Mouse (Mus musculus) lung, postnatal 14 days (tissue): Measurements from ENCODE around the gene Eif2b4.
A peak's percentile ranks its signal among the peaks of the same experiment; 100 is the strongest.
"Not testable (repeated sequence)": the region's sequence is repeated elsewhere in the genome, so short reads cannot be mapped to it uniquely, and the experiment has no call there.

Experiments
- DNase-seq: peaks from one replicate; pipeline ENCODE4 v3.0.0; 2021

Eif2b4 gene

GRCm38 (mm10) chr5:31192939-31193630, at the start of gene Eif2b4, which contains the start of gene Snx17:
TSS of gene Eif2b4 (minus strand) at chr5:31193430.
TSS of gene Snx17 (plus strand) at chr5:31193227.
- peak; percentile 99 for DNase-seq

GRCm38 (mm10) chr5:31242191-31242590, 49.0 kb upstream of the Eif2b4 start:
- no peak for DNase-seq

GRCm38 (mm10) chr5:31241522-31242034, 48.3 kb upstream of the Eif2b4 start:
- no peak for DNase-seq

- DNase-seq: peak; percentile 95
These were observed 47.6 kb upstream of the Eif2b4 start, which contains the start of the genes Nrbp1 and Gm9970 for GRCm38 (mm10) chr5:31240637-31241521. TSS of gene Nrbp1 (plus strand) at chr5:31240864. TSS of gene Gm9970 (minus strand) at chr5:31241232.

- no peak for DNase-seq
These were observed 33.4 kb upstream of the Eif2b4 start for GRCm38 (mm10) chr5:31226641-31227040.

- DNase-seq: no peak
These were observed 29.5 kb upstream of the Eif2b4 start for GRCm38 (mm10) chr5:31222696-31223095.

- DNase-seq: no peak
These were observed 28.2 kb upstream of the Eif2b4 start for GRCm38 (mm10) chr5:31221304-31221945.

- peak; percentile 99 for DNase-seq
These were observed 27.4 kb upstream of the Eif2b4 start, which contains the start of gene Ppm1g for GRCm38 (mm10) chr5:31220448-31221303. TSS of gene Ppm1g (minus strand) at chr5:31220687.

- peak; percentile 33 for DNase-seq
These were observed 26.7 kb upstream of the Eif2b4 start for GRCm38 (mm10) chr5:31219911-31220447.

GRCm38 (mm10) chr5:31219474-31219873, 26.2 kb upstream of the Eif2b4 start:
- no peak for DNase-seq

GRCm38 (mm10) chr5:31219070-31219469, 25.8 kb upstream of the Eif2b4 start:
- DNase-seq: no peak

GRCm38 (mm10) chr5:31218294-31218693, 25.1 kb upstream of the Eif2b4 start:
- no peak for DNase-seq

GRCm38 (mm10) chr5:31216554-31216953, 23.3 kb upstream of the Eif2b4 start:
- DNase-seq: not testable (repeated sequence)

- DNase-seq: no peak
These were observed 11.2 kb upstream of the Eif2b4 start for GRCm38 (mm10) chr5:31204421-31204820.

- no peak for DNase-seq
These were observed 10.6 kb upstream of the Eif2b4 start for GRCm38 (mm10) chr5:31203866-31204265.

GRCm38 (mm10) chr5:31202933-31203332, 9.7 kb upstream of the Eif2b4 start:
- DNase-seq: no peak

GRCm38 (mm10) chr5:31201742-31202590, 8.7 kb upstream of the Eif2b4 start, which contains the start of gene Zfp513:
TSS of gene Zfp513 (minus strand) at chr5:31202303.
- DNase-seq: peak; percentile 94

GRCm38 (mm10) chr5:31201042-31201741, 8.0 kb upstream of the Eif2b4 start:
- DNase-seq: no peak

- DNase-seq: no peak
These were observed 7.1 kb upstream of the Eif2b4 start for GRCm38 (mm10) chr5:31200327-31200768.

GRCm38 (mm10) chr5:31199893-31200292, 6.7 kb upstream of the Eif2b4 start:
- DNase-seq: no peak
